Mouse (Mus musculus) bone marrow, adult 2 months (tissue): Measurements from ENCODE around the gene Gm2012. TPM values are rescaled to one million over a fixed set of nuclear protein-coding genes. Genes with fewer than 3 reads are reported as not detected.
"Not testable (repeated sequence)": the region's sequence is repeated elsewhere in the genome, so short reads cannot be mapped to it uniquely, and the experiment has no call there.

Experiments used
- H3K27ac ChIP-seq: fragments of 200-500 bp; 2 replicates; pipeline ENCODE4 v1.5.1; 2012; ENCODE audit warnings: low read depth, mild to moderate bottlenecking, control low read depth, inconsistent platforms, low read length; ENCODE audit not compliant: control insufficient read depth, poor library complexity, insufficient read depth
- H3K4me1 ChIP-seq: fragments of 200-500 bp; 2 replicates; pipeline ENCODE4 v1.6.1; 2011; ENCODE audit warnings: low read length; ENCODE audit not compliant: control insufficient read depth, insufficient read depth
- H3K4me3 ChIP-seq: fragments of 200-500 bp; replicated peaks from 2 replicates; pipeline ENCODE3; 2011; ENCODE audit warnings: mild to moderate bottlenecking, low read depth, low read length, control low read depth; ENCODE audit not compliant: control insufficient read depth
- WGBS: fragments of 180-500 bp; shearing (Covaris S2); methylation state at CpG from one replicate; pipeline ENCODE4 v1.1.7; 2018; 5-methylcytosine and 5-hydroxymethylcytosine counted together
- polyA plus RNA-seq: library from polyadenylated mRNA; stranded (reverse); fragments of >200 nt; gene quantifications from 2 replicates; pipeline ENCODE4 v1.2.4, GENCODE M21; 2011; ENCODE audit warnings: low replicate concordance; ENCODE audit not compliant: missing spikeins, insufficient read depth, insufficient read length

The Gm2012 gene
- polyA plus RNA-seq, result not detected in 2 replicates

- WGBS, result 83% methylated on average over 1 of the region's 5 CpGs
- not testable (repeated sequence) for H3K4me3 ChIP-seq
Observed at GRCm38 (mm10) chrX:26231255-26231654, at the start of gene Gm2012. Gene Gm2012, minus strand, starts transcription at chrX:26231355.

GRCm38 (mm10) chrX:26159146-26159545 lies 72.0 kb downstream of the Gm2012 start:
- H3K4me1 ChIP-seq, H3K4me3 ChIP-seq, H3K27ac ChIP-seq: not testable (repeated sequence)
- WGBS, result 68% methylated on average over 12 of the region's 12 CpGs

More at GRCm38 (mm10) chrX:26231255-26231654, at the start of gene Gm2012:
- not testable (repeated sequence) for H3K4me1 ChIP-seq, H3K27ac ChIP-seq

Other genes with a start within 250 kb of the Gm2012 start
- gene Gm5168, start 180.3 kb downstream of the Gm2012 start, polyA plus RNA-seq, result not detected in 2 replicates
- gene Gm2030, start 78.7 kb upstream of the Gm2012 start, polyA plus RNA-seq, result not detected in 2 replicates